Mouse (Mus musculus): ENCODE measurements around the gene Slc9a9.

GRCm38 (mm10) chr9:94712084-94712483 lies 42.4 kb downstream of the Slc9a9 start:
- no peak for TF ChIP-seq CTCF (IDR thresholded peaks at IDR 0.05; ENCODE audit: borderline replicate concordance, extremely low read depth, insufficient read depth, insufficient read length)
- TF ChIP-seq POLR2A (IDR thresholded peaks at IDR 0.05; ENCODE audit: borderline replicate concordance, extremely low read depth, insufficient read depth, insufficient read length, poor library complexity, severe bottlenecking): no peak
